Mouse (Mus musculus): ENCODE results near the gene Sppl2b. TPM values are rescaled to one million over a fixed set of nuclear protein-coding genes. Genes with fewer than 3 reads are reported as not detected.

The Sppl2b gene
- total RNA-seq, 2 experiments from 2014 or later = 22.4 to 23.6 TPM

- intact Hi-C loops (cut with DNase I) = no loop called here
- no peak for DNase-seq (ENCODE audit: low spot score)
Measured at GRCm38 (mm10) chr10:80911891-80912290, 56.8 kb downstream of the Sppl2b start.

GRCm38 (mm10) chr10:80913364-80914011, 58.4 kb downstream of the Sppl2b start:
- intact Hi-C loops (cut with DNase I) = no loop called here
- DNase-seq (ENCODE audit: low spot score) = no peak

GRCm38 (mm10) chr10:80914253-80914656, 59.2 kb downstream of the Sppl2b start:
- intact Hi-C loops (cut with DNase I) = no loop called here
- DNase-seq (ENCODE audit: low spot score) = no peak

- no peak for DNase-seq (ENCODE audit: low spot score)
- intact Hi-C loops (cut with DNase I) = no loop called here
Measured at GRCm38 (mm10) chr10:80915260-80915659, 60.2 kb downstream of the Sppl2b start.

DNA sequence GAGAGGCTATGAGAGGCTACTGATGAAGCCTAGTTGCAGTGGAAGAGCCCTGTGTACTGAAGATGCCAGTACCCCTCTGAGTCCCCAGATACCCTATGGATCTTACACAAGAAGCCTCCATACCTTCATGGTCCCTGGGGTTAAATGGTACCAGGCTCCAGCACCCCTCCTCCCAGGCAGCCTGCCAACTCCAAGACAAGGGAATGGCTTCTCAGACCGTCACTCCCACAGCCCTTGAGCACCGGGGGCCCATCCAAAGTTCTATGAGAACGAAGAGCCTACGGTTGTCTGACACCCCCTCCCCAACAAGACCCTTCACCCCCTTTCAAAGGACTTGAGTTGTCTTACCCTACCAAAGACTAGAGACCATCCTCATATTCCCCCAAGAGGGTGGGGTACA, 60.7 kb downstream of the Sppl2b start:
- intact Hi-C loops (cut with DNase I) = no loop called here
- no peak for DNase-seq (ENCODE audit: low spot score)

DNA sequence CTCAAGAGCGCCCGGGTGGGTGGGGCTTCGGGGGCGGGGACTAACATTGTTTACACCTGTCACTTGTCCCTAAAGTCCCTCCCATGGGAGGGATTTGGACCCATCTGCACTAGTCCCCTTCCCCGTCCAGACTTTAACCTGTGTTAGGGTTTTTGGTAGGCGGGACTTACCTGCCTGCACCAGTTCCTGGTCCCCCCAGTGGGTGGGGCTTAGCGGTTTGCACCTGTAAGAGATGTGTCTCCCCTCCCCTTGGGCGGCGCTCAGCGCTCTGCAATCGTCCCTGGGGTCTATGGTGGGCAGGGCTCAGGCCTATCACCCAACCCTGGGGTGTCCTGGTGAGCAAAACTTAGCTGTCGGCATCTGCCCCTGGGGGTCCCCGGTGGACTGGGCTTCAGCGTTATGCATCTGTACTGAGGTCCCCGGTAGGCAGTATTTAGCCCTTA, 62.3 kb downstream of the Sppl2b start:
- intact Hi-C loops (cut with DNase I) = no loop called here
- no peak for DNase-seq (ENCODE audit: low spot score)

DNA sequence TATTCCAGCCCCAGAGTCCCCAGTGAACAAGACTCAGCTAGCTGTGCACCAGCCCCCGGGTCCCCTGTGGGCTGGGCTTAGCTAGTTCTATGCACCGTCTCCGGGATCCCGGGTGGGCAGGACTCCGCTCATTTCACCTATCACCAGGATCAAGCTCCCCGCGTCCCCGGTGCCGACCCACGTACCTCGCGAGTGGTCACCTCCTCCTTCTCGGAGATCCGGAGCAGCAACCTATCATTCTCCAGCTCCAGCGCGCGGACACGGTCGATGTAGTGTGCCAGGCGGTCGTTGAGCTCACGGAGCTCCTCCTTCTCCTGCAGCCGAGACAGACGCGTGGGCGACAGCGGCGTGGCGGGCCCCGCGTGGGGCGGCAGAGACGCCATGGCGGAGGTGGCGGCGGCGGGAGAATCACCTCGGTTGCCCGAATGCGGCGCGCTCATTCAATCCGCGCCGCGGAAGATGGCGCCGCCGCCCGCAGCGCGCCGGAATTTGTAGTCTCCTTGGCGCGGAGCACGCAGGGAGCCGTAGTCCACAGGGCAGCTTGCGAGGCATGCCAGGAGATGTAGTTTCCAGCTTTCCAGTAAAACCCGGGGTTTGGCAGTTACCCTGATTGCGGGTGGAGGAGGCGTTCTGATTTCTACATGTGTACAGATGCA, 62.8 kb downstream of the Sppl2b start, which contains the start of gene Lmnb2:
Lmnb2 (minus strand) TSS at position 467 of the 656 bp plus-strand sequence.
- intact Hi-C loops (cut with DNase I) = loop anchor here (2.0 kb wide), 1 partner anchor 15 kb away; no protein-coding TSS in a partner anchor
- DNase-seq (ENCODE audit: low spot score) = no peak

Small RNAs within 50 kb of the gene (microRNA-seq; reads per million reads assigned to microRNA genes)
- 2.8 reads per million, percentile 3 among the genes with 10 or more reads in this experiment for gene Mir1982

Other genes with a start within 250 kb of the Sppl2b start
- gene Gm49322, start 249.3 kb upstream of the Sppl2b start, total RNA-seq (2021) = under 1 TPM; 0.52 to 0.59 TPM
- 100 to 1,000 TPM; 116 TPM for gene Csnk1g2, start 232.4 kb upstream of the Sppl2b start, total RNA-seq (2021)
- 10 to 100 TPM; 41.5 to 45.8 TPM for gene Btbd2, start 198.2 kb upstream of the Sppl2b start, total RNA-seq (2021)
- 100 to 1,000 TPM; 158 to 181 TPM for gene Mknk2, start 177.2 kb upstream of the Sppl2b start, total RNA-seq (2021)
- gene Mob3a, start 153.3 kb upstream of the Sppl2b start, total RNA-seq (2021) = 1 to 10 TPM; 8.2 to 8.9 TPM
- gene Izumo4, start 153.1 kb upstream of the Sppl2b start, total RNA-seq (2021) = 1 to 10 TPM; 2.6 to 3.4 TPM
- gene Ap3d1, start 113.0 kb upstream of the Sppl2b start, total RNA-seq (2021) = 10 to 100 TPM; 39.8 to 44.2 TPM
- 10 to 100 TPM; 31.2 to 31.4 TPM for gene Dot1l, start 100.1 kb upstream of the Sppl2b start, total RNA-seq (2021)
- gene Sf3a2, start 57.1 kb upstream of the Sppl2b start, total RNA-seq (2021) = 10 to 100 TPM; 29.6 to 29.9 TPM
- 10 to 100 TPM; 27.4 to 29.7 TPM for gene Plekhj1, start 56.6 kb upstream of the Sppl2b start, total RNA-seq (2021)
- gene Amh, start 50.0 kb upstream of the Sppl2b start, total RNA-seq (2021) = under 1 TPM; 0.39 TPM
- gene Jsrp1, start 41.8 kb upstream of the Sppl2b start, total RNA-seq (2021) = under 1 TPM; 0.48 to 0.81 TPM
- 100 to 1,000 TPM; 883 to 894 TPM for gene Oaz1, start 28.6 kb upstream of the Sppl2b start, total RNA-seq (2021)
- gene Lingo3, start 11.2 kb upstream of the Sppl2b start, total RNA-seq (2021) = 10 to 100 TPM in 1 of 2 experiments, 1 to 10 TPM in 1; 6.3 to 10.6 TPM
- 10 to 100 TPM; 20.9 to 31.6 TPM for gene Lsm7, start 66 bp upstream of the Sppl2b start, total RNA-seq (2021)
- gene Tmprss9, start 16.6 kb downstream of the Sppl2b start, total RNA-seq (2021) = not detected
- 100 to 1,000 TPM; 143 to 148 TPM for gene Timm13, start 45.7 kb downstream of the Sppl2b start, total RNA-seq (2021)
- gene Lmnb2, start 63.0 kb downstream of the Sppl2b start, total RNA-seq (2021) = 1 to 10 TPM; 4.6 to 5.6 TPM
- 10 to 100 TPM in 1 of 2 experiments, 1 to 10 TPM in 1; 8.2 to 14.1 TPM for gene Gadd45b, start 74.8 kb downstream of the Sppl2b start, total RNA-seq (2021)
- under 1 TPM; 0.13 to 0.34 TPM for gene Gng7, start 159.7 kb downstream of the Sppl2b start, total RNA-seq (2021)
- gene Diras1, start 170.4 kb downstream of the Sppl2b start, total RNA-seq (2021) = not detected
- 10 to 100 TPM; 14.0 to 14.3 TPM for gene Slc39a3, start 182.2 kb downstream of the Sppl2b start, total RNA-seq (2021)
- 10 to 100 TPM; 86.7 to 93.2 TPM for gene Sgta, start 204.9 kb downstream of the Sppl2b start, total RNA-seq (2021)
- 10 to 100 TPM; 12.3 to 13.2 TPM for gene Thop1, start 214.8 kb downstream of the Sppl2b start, total RNA-seq (2021)
- 1 to 10 TPM in 1 of 2 experiments, under 1 TPM in 1; 0.87 to 1.2 TPM for gene Creb3l3, start 243.6 kb downstream of the Sppl2b start, total RNA-seq (2021)